Mouse (Mus musculus) fat pad, adult 2 months (tissue): ENCODE measurements around the gene Aqr.

Source experiments
- DNase-seq: peaks from one replicate; pipeline ENCODE4 v3.0.0-alpha.2; 2011; ENCODE audit warnings: low read depth, low spot score; ENCODE audit errors: extremely low read depth

Aqr gene

DNA sequence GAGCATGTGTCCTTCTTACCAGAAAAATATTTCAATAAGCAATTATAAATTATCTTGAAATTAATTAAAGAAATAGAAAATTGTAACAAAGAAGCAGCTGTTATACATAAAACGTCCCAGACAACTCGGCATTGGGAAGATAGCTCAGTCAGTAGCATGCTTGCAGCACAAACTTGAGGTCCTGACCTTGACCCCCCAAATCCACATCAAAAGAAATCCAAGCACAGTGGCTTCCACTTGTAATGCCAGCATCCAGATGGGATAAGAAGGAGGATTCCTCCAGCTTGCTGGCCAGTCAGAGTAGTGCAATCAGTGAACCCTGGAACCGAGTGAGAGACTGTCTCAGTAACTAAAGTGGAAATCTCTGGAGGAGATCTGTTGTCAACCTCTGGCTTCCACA is 120.6 kb downstream of the Aqr start:
- DNase-seq, result no peak

DNA sequence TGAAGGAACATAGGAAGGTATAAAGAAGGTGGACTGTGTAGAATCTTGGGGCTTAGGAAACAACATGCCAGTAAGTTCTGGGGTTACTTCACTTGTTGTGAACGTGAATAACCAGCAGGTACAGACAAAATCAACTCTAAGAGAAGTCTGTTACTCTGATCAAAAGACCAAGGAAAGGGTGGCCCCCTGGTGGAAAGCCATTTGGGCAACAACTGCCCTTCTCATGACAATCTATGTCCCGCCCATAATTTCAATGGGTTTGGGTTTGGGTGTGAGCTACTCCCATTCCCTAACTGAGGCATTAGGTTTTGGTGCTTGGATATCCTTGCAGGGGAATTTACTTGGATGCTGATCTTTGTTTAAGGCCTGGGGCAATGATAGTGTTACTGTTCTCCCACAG is 122.8 kb downstream of the Aqr start:
- DNase-seq, result no peak

DNA sequence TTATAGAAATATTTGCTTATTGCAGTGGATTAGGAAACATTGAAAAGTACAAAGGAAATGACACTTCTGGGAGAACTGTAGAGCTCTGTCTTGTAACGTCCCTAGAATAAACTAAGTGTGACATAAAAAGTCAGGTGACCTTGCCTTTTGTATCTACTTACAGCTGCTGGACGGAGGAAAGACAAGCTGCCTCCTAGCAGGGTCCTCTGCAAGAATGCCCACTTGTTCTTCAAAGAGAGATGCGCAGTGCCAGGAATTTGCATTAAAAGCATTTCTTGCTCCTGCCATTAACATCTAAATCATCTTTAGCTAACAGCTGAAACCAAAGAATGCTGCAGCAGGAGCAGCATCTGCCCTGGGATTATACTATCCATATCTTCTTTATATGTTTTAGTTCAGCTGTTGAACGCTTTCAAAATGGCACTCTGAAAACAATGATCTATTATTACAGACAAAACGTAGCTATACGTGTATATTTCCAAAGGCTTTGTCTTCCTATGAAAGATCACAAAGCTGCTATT is 126.7 kb downstream of the Aqr start:
- no peak for DNase-seq

DNA sequence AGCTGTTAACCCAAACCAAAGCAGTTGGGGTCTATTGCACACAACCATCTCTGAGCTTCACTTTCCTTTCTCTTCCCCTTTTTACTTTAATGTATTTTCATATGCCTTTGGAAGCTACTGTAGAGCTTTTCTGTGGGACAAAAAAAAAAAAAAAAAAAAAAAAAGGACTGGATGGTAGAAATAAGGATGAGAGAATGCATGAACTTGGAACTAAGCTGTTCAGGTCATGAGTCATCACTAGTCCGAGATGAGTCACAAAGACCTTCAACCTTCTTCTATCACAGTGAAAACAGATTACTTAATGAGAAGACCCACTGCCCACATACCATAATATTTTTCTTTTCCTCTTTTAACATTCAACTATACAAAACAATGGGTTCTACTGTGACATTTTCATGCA is 127.2 kb downstream of the Aqr start:
- no peak for DNase-seq

DNA sequence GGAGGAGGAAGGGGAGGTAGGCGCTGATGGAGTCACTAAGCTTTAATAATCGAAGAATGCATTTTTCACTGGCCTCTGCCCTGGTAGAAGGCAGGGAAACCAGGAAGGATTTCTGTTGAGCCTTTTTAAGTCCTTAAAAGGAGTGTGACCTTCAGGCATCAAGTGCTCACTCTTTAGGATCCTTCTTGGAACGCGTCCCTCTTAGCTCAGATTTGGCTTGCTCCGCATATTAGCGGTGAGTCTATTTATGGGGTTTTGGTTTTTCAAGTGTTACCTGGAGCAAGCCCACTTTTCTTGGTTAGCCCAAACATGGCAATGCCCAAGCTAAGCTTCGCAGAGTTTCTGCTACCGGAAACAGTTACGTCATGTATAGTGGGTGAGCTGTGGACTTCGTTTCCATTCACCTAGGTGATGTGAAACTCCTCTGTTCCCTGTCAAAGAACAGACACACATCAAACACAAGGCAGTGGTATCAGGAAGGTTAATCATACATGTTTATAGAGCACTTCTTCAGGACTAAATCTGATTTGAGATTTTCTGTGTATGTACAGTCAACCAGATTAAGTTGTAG is 128.5 kb downstream of the Aqr start:
- no peak for DNase-seq

DNA sequence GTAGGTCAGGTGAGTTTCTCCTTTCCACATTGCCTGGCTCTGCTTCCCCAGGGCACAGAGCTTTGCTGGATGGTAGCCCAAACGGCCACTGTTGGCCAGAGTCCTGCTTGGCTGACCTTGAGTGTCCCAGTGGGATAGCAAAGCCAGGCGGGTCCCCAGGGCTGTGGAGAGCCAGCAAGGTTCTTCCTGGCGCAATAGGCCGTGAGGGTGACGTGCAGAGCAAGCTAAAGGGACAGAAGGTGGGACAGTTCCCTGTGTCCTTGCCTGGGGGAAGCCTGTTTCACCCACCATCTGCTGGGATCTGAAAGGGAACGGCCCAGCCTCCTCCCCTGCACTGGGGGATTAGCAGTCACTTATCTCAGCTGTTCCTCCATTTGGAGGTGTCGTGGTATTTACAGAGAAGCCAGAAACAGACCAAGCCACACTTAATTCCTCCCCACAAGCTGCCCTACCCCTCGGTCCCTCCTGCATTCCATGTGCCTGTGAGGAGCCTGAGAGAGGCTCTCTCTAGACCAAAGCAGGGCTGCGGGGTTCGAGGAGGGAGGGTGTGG is 129.4 kb downstream of the Aqr start:
- no peak for DNase-seq

DNA sequence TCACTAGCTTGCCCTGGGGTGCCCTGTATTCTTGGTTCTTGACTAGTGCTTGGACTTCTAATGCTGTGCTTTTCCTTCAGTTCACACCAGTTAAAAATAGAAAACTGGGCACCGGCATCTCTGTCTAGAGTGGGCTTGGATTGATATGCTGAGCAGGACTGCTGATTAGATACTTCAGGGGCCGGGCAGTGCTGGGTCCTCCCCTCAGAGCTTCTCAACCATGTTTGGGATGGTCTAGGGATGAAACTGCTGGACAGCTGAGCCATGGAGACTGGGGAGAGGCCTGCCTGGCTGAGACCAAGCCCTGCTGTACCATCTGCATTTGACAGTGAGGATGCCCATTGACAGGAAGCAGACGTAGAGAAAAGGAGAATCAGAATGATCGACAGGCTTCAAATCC is 132.7 kb downstream of the Aqr start:
- DNase-seq, result no peak

DNA sequence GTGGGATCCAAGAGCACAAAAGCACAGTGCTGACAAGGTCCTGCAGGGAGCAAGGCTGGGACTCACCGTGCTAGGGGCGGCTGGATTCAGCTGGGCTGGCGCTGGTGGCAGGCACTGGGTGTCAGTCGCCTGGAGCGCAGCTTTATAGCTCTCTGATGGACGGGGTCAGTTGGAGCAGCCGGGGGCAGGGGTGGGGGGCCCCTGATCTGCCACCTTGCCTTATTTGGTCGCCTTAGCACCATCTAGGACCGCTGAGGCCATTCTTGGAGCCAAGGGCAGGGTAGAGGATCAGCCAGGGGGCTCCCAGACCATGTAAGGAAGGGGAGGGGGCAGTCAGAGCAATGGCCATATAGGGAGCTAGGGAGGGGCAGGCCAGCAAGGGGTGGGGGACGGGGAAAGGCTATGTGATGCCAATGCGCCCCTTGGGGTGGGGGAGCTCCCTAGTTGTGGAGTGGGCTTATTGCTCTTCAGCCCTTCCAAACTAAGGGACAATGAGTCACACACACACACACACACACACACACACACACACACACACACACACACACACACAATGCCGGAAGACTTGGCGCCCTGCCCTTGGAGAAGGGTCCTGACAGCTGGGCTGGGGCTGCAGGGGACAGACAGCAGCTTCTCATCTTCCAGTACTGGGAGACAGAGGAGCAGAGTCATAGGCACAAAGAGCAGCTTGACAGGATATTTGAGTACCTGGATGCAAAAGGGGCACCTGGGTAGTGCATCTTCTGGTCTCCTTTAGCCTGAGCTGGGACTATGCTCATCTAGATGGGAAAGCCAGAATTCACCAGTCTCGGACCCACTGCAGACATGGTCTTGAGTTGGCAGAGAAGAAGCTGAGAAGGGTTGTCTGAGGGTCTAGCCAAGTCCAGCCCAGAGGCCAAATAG is 133.9 kb downstream of the Aqr start, which contains the start of gene Actc1:
Actc1 (minus strand) TSS at position 853 of the 903 bp plus-strand sequence.
- no peak for DNase-seq

DNA sequence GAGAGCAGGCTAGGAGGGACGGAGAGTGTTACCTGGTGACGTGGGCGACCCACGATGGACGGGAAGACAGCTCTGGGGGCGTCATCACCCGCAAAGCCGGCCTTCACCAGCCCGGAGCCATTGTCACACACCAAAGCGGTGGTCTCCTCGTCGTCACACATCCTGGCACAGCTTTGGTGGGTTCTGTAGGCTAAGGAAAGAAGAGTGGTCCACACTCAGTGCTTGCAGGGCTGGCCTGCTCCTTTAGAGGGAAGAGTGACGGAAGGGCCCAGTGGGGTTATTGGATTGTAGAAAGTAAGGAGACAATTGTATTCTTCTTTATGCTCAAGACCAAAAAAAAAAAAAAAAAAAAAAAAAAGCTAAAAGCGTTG is 135.0 kb downstream of the Aqr start:
- DNase-seq, result no peak
